Mouse (Mus musculus) liver, embryonic 18 days (tissue): ENCODE measurements around the gene Hic1. TPM values are rescaled to one million over a fixed set of nuclear protein-coding genes. Genes with fewer than 3 reads are reported as not detected.

Experiments
- polyA plus RNA-seq: library from polyadenylated mRNA; depleted of rRNA; stranded (reverse); fragments of >200 nt; gene quantifications from 2 replicates; pipeline ENCODE4 v1.2.3, GENCODE M21; 2012; rRNA removed

Gene Hic1
- polyA plus RNA-seq, result 1.6 TPM in 2 replicates

DNA sequence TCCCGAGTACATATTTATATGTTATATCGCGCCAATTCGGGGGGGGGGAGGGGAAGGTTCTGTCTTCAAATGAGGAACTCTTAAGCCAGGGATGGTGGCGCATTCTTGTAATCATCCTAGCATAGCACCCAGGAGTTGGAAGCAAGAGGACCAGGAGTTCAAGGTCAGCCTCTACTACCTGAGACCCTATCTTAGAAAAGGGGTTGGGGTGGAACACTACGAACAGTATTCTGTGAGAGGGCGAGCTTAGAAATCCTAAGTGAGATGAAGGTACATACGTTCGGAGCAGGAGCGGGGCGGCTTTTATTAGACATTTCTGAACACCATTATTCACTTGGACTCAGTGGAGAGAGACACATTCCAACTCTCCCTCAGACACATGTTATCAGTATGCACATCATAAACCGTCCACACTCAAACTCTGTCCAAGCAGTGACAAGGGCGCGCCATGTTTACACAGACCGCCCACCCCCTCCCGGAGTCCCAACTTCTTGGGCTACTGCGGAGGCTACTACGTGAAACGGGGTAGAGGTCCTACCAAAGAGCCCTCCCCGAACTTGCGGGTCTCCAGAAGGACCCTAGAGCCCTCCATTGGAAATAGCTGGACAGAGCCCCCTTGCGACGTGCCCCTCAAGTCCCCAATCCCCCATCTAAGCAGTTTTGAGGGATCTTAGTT lies at the start of gene Hic1:
Gene Hic1, minus strand, starts transcription at position 115 of the 676 bp plus-strand sequence.

DNA sequence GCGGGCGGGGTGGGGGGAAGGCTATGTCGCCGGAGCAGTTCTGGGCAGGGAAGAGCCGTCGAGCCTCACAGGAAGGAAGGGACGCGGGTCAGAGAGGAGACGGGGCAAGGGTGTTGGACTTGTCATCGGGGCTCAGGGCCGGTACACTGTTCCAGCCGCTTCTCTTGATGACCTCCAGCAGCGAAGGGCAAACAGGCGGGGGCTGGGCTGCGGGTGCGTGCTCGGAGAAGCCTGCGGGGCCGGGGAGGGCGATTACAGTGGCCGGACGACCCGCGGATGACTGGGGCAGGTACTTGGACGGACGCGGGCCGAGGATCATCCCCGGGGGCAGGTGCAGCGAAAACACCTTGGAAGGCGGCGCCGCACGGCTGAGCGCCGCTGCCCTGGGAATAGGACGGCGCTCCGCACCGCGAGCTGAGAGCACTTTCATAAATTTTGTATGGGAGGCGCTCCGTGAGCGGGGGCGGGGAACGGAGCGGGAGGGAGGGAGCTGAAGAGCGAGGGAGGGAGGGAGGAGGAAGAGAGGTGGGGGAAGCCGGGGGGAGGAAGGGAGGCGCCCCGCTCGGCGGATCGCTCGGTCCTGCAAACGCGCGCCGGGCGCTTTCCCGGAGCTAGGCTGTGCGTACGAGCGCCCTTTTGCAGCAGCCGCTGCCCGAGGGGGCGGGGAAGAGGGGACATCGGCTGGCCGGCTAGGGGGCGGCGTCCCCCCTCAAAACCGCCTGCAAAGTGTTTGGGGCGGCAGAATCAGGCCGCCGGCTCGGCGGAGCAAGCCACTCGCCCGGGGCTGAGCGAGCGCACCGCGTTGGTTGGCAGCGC lies 24.1 kb upstream of the Hic1 start, which contains the start of gene Rtn4rl1:
Gene Rtn4rl1, plus strand, starts transcription at position 528 of the 816 bp plus-strand sequence.

DNA sequence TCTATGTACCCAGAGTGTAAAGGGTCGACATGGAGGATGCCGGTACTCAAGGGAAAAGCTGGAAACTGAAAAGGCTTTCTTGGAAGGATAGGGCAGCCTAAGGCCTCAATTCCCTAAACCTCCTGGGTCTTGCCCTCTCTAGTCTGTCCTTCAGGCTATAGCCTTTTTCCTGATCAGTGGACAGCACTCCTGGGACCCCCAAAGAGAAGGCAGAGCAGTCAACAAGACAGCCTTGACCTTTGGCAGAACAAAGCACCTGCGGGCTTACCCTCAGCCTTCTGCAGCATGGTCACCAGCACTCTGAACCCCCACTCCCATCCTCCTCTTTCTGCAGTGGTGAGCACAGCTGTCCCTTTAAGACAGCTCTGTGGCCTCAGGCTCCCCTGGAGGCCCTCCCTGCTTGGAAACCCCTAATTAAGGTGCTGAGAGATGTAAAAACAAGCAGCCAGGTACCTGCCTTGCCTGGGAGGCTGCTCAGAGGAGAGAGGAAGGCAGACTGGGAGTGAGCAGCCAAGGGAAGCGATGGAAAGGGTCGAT lies 21.7 kb upstream of the Hic1 start, which contains the start of gene Dph1:
Gene Dph1, minus strand, starts transcription at position 337 of the 537 bp plus-strand sequence.

DNA sequence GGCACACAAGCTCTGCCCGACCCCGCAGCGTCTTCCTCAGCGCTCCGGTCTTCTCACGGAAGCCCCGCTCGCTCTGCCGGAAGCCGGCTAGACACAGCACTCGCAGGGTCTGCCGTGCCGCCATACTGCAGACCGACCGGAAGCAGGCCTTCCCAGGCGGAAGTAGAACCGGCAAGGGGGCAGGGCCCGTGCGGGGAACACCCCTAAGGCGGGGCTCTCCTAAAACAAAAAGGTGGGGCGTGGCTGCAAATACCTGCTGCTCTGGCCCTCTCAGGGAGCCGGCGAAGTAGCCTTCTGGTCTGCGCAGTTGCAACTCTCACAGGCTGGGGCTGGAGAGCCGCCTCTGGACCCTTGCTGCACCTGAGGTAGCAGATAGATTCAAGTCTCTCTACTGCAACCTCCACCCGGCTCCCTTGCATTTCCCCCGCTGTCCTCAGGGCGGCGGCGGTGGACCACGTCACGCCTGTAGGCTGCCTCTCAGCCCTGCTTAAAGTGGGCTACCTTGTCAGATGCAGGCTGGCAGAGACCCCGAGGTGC lies 9.4 kb upstream of the Hic1 start, which contains the start of gene Ovca2:
Gene Ovca2, minus strand, starts transcription at position 164 of the 537 bp plus-strand sequence.

Other genes starting within 250 kb of the Hic1 start
- gene Smg6, start 243.7 kb downstream of the Hic1 start, polyA plus RNA-seq, result 6.1 and 7.0 TPM in 2 replicates
- gene Srr, start 243.6 kb downstream of the Hic1 start, polyA plus RNA-seq, result 2.8 and 3.1 TPM in 2 replicates
- gene Ovca2, start 9.3 kb upstream of the Hic1 start, polyA plus RNA-seq, result 6.9 and 8.4 TPM in 2 replicates
- gene Dph1, start 21.7 kb upstream of the Hic1 start, polyA plus RNA-seq, result 10.3 and 10.8 TPM in 2 replicates
- gene Rtn4rl1, start 24.3 kb upstream of the Hic1 start, polyA plus RNA-seq, result 0.87 and 0.93 TPM in 2 replicates
- 29.0 and 30.1 TPM in 2 replicates for gene Rpa1, start 178.8 kb upstream of the Hic1 start, polyA plus RNA-seq
- 1.9 TPM in 2 replicates for gene Smyd4, start 178.9 kb upstream of the Hic1 start, polyA plus RNA-seq